Mouse (Mus musculus) E14TG2a.4 (cell line): Measurements from ENCODE around the gene Trpm3.

Experiments
- CTCF ChIP-seq: conservative IDR thresholded peaks from 2 replicates; pipeline ENCODE4 v1.5.1; 2014; ENCODE audit warnings: low read length
- NANOG ChIP-seq: IDR thresholded peaks from 2 replicates; pipeline ENCODE4 v1.6.1; 2014; ENCODE audit warnings: borderline replicate concordance, low read length, mixed read lengths
- POU5F1 ChIP-seq: IDR thresholded peaks from 2 replicates; pipeline ENCODE4 v1.6.1; 2014; ENCODE audit warnings: low read length, borderline replicate concordance

DNA sequence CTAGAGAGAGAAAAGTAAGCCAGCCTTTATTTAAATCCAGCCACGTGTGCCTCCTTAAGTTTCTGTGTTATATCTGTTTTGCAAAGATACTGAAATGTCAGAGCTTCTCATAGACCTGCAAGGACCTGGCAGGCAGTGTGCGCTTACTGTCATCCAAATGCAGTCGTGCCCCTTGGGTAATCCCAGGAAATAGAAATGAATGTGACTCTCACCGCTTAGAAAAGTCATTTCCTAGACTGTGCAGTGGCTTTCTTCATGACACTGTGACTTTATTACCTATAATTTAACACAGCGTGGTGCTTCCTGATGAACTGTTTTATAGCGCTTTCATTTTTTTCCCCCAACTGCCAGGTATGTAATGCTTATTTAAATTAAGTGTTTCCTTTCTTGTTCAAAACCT lies 379.7 kb downstream of the Trpm3 start:
- no peak for TF ChIP-seq CTCF
- no peak for TF ChIP-seq NANOG
- TF ChIP-seq POU5F1 = no peak
